Mouse (Mus musculus) kidney, adult 8-10 months (tissue): ENCODE data around the gene Csta1.

Source experiments
- DNase-seq, 2 experiments: peaks; one replicate each; pipeline ENCODE4 v3.0.0; 2022

The Csta1 gene

GRCm38 (mm10) chr16:36071071-36071449 lies 60.0 kb downstream of the Csta1 start:
- DNase-seq, result peak in 1 of 2 experiments; percentile 7
